Mouse (Mus musculus) C2C12 (cell line): ENCODE measurements around the gene Gm49486.
A peak's percentile ranks its signal among the peaks of the same experiment; 100 is the strongest.

Experiments
- CEBPB ChIP-seq: IDR thresholded peaks from one replicate; pipeline ENCODE4 v1.6.1; 2011; ENCODE audit warnings: low read depth, mild to moderate bottlenecking, control low read depth, moderate library complexity
- CTCF ChIP-seq: IDR thresholded peaks from one replicate; pipeline ENCODE4 v1.5.1; 2011; ENCODE audit not compliant: control insufficient read depth, insufficient read depth, insufficient read length
- MAX ChIP-seq: IDR thresholded peaks from one replicate; pipeline ENCODE4 v1.6.1; 2011; ENCODE audit warnings: mild to moderate bottlenecking, control low read depth
- MYOG ChIP-seq: IDR thresholded peaks from one replicate; pipeline ENCODE4 v1.6.1; 2011; ENCODE audit not compliant: control insufficient read depth, insufficient read length; ENCODE audit errors: extremely low read depth
- USF1 ChIP-seq: IDR thresholded peaks from one replicate; pipeline ENCODE4 v1.6.1; 2011; ENCODE audit warnings: low read depth, mild to moderate bottlenecking, control low read depth, moderate library complexity

DNA sequence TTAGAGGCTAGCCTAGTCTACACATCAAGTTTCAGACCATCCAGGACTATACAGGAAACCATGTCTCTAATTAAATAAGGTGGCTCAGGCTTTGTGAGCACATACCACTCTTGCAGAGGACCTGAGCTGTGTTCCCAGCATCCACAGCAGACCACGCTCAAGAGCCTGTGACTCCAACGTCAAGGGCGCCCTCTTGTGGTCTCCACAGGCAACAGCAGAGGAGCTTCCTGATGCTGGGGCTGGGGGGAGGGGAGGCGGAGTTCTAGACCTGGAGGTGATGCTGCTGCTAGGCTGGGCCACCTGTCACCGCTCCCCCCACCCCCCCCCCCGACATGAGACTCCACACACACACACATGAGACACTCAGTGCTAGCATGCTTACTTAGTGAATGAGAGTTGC is 51.0 kb downstream of the Gm49486 start:
- no peak for TF ChIP-seq USF1
- TF ChIP-seq CTCF: peak; percentile 30
- TF ChIP-seq CEBPB: no peak
- no peak for TF ChIP-seq MYOG
- no peak for TF ChIP-seq MAX
